Comparison of ENCODE assay signal across 14 mouse cellular contexts in the genomic region with DNA sequence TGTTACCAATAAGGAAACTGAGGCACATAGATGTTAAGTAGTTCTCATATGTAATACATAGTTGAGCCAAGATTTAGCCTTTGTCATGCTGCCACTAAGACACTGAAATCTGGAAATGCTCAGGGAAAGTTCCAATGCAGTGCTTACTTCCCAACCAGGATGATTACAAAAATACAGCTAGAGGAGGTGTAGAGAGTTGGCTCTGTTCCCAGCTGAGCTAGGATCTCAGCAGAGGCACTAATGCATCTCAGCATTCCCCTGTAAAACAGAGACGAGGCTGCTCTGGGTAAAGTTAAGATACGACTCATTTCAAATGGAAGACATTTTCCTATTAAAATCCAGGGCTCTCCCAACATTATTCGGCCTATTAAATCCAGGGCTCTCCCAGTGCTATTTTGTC. TPM values are rescaled to one million over a fixed set of nuclear protein-coding genes. Genes with fewer than 3 reads are reported as not detected.
DNase-seq lines count a peak whose midpoint lies in the region; ATAC-seq and TF ChIP-seq lines count a peak whose summit lies in the region.
"Had no signal": no experiment of that assay in that cellular context is flagged by ENCODE, and none has a peak within 500 bp of the region (broad histone marks: within the 10 kb centered on the region; RNA-seq: fewer than 3 reads in every experiment).

No protein-coding gene starts in this region.

- no peaks in the 10 kb centered on the region for H3K9me3 ChIP-seq in limb, embryonic 14.5 days (ENCODE audit: control insufficient read depth, low read length)
- H3K9me3 ChIP-seq: heart, embryonic 10.5 days; limb, embryonic 15.5 days had no signal

- H3K27me3 ChIP-seq in limb, embryonic 14.5 days (ENCODE audit: control insufficient read depth, insufficient read depth, low read length) = no peaks in the 10 kb centered on the region
- H3K27me3 ChIP-seq: CH12.LX; limb, embryonic 15.5 days had no signal

- WGBS in limb, embryonic 14.5 days = 34% methylated on average over 3 of the region's 3 CpGs

- no peaks in the 10 kb centered on the region for H3K4me1 ChIP-seq in limb, embryonic 14.5 days (ENCODE audit: control insufficient read depth, insufficient read depth, low read length)
- H3K4me1 ChIP-seq: heart, embryonic 10.5 days; limb, embryonic 15.5 days had no signal

- H3K27ac ChIP-seq in limb, embryonic 14.5 days (replicated peaks; ENCODE audit: low read depth, low read length) = 0 out of 2 replicates have a peak overlapping the region, but pooled peaks have one; percentile 26
- H3K27ac ChIP-seq: gastrocnemius, adult 2 months; heart, embryonic 10.5 days; limb, embryonic 15.5 days had no signal

- no peak overlapping the region for H3K9ac ChIP-seq in limb, embryonic 14.5 days (ENCODE audit: low read depth, low read length, severe bottlenecking)
- H3K9ac ChIP-seq: limb, embryonic 15.5 days had no signal

- ATAC-seq in limb, embryonic 14.5 days (ENCODE audit: low FRiP score, low read depth) = peak; percentile 55

- no peak overlapping the region for H3K4me3 ChIP-seq in limb, embryonic 14.5 days (replicated peaks; ENCODE audit: low read length)
- H3K4me3 ChIP-seq: gastrocnemius, adult 2 months; heart, embryonic 10.5 days; limb, embryonic 15.5 days had no signal

- TF ChIP-seq POLR2A in limb, embryonic 14.5 days (IDR thresholded peaks at IDR 0.05; ENCODE audit: borderline replicate concordance, extremely low read depth, insufficient read depth, insufficient read length) = no peak

- H3K36me3 ChIP-seq in limb, embryonic 14.5 days (ENCODE audit: control insufficient read depth, insufficient read depth, low read length) = no peaks in the 10 kb centered on the region
- H3K36me3 ChIP-seq: heart, embryonic 10.5 days; limb, embryonic 15.5 days had no signal

- peak; percentile 25 for DNase-seq in layer of hippocampus, adult 11-12 months (ENCODE audit: low spot score)
- no peak for DNase-seq in layer of hippocampus, postnatal 10 days (ENCODE audit: low spot score in 2 of 2)
- DNase-seq in 3T3-L1 (ENCODE audit: low read depth, low spot score) = peak; percentile 17
- peak; percentile 84 for DNase-seq in brain, adult 2 months (ENCODE audit: low read depth, low spot score)
- DNase-seq in limb, embryonic 14.5 days (ENCODE audit: low spot score) = peak; percentile 79
- DNase-seq in urinary bladder, postnatal 36 days (ENCODE audit: low spot score in 2 of 2) = no peak
- DNase-seq in cerebellum, adult 11 months = no peak
- DNase-seq: cerebellum, adult 18-20 months; gastrocnemius, adult 2 months; heart, postnatal 36 days; lung, adult 2 months had no signal

- H3K4me2 ChIP-seq in limb, embryonic 14.5 days (replicated peaks; ENCODE audit: low read depth, low read length, severe bottlenecking) = no peak overlapping the region
- H3K4me2 ChIP-seq: limb, embryonic 15.5 days had no signal

RNA-seq across cellular contexts. Expression of gene Abhd17c, which starts 52.3 kb away (rescaled TPM):
- total RNA-seq in layer of hippocampus, postnatal 10 days (2021) = 10 to 100 TPM; 76.7 to 78.2 TPM
- 41.5 and 56.8 TPM in 2 replicates for polyA plus RNA-seq in limb, embryonic 14.5 days (2012; rRNA removed)
- 45.6 and 53.1 TPM in 2 replicates for polyA plus RNA-seq in limb, embryonic 14.5 days (2014; fragmentation: Nextera tagmentation; extraction: Ambion mirVana)

Comparison
In these comparisons a context has a peak if more than half of its experiments do, and no peak if none do; other contexts are left out.
1. DNase-seq: peak in layer of hippocampus, adult 11-12 months (single experiment), 3T3-L1 (single experiment), brain, adult 2 months (single experiment) and limb, embryonic 14.5 days (single experiment); none in layer of hippocampus, postnatal 10 days (0 of 2), urinary bladder, postnatal 36 days (0 of 2) and cerebellum, adult 11 months (single experiment).